In genomic region chr12:83764044-83764365, GRCm38 (mm10) we compare ENCODE assay signal across 9 mouse cellular contexts. TPM values are rescaled to one million over a fixed set of nuclear protein-coding genes. Genes with fewer than 3 reads are reported as not detected.
A peak's percentile ranks its signal among the peaks of the same experiment; 100 is the strongest.
DNase-seq lines count a peak whose midpoint lies in the region; ATAC-seq and TF ChIP-seq lines count a peak whose summit lies in the region.
"Had no signal": no experiment of that assay in that cellular context is flagged by ENCODE, and none has a peak within 500 bp of the region (broad histone marks: within the 10 kb centered on the region; RNA-seq: fewer than 3 reads in every experiment).

No protein-coding gene starts in this region.

- no peak for TF ChIP-seq CTCF in hindbrain, postnatal 0 days (IDR thresholded peaks at IDR 0.05; ENCODE audit: low read depth)

- H3K4me1 ChIP-seq in heart, embryonic 13.5 days: peaks cover 26% of the 10 kb centered on the region
- H3K4me1 ChIP-seq in hindbrain, postnatal 0 days (ENCODE audit: insufficient read depth, low read length): 0 out of 2 replicates have a peak, but pooled peaks cover 9% of the 10 kb centered on the region
- peaks cover 41% of the 10 kb centered on the region for H3K4me1 ChIP-seq in midbrain, embryonic 10.5 days

- intact Hi-C loops in heart, postnatal 10 days (cut with DNase I): no loop called here

- H3K9me3 ChIP-seq in heart, embryonic 13.5 days: no peaks in the 10 kb centered on the region
- no peaks in the 10 kb centered on the region for H3K9me3 ChIP-seq in hindbrain, postnatal 0 days (ENCODE audit: low read length)
- no peaks in the 10 kb centered on the region for H3K9me3 ChIP-seq in midbrain, embryonic 10.5 days (replicated peaks)
- H3K9me3 ChIP-seq: G1E had no signal

- H3K27me3 ChIP-seq in heart, embryonic 13.5 days (replicated peaks): peaks cover 41% of the 10 kb centered on the region
- H3K27me3 ChIP-seq in hindbrain, postnatal 0 days (ENCODE audit: insufficient read depth, low read length): no peaks in the 10 kb centered on the region
- peaks cover 47% of the 10 kb centered on the region for H3K27me3 ChIP-seq in midbrain, embryonic 10.5 days (ENCODE audit: low read depth, poor library complexity, severe bottlenecking)

- peak overlapping the region; percentile 78 for H3K9ac ChIP-seq in heart, embryonic 13.5 days
- H3K9ac ChIP-seq in hindbrain, postnatal 0 days (replicated peaks; ENCODE audit: low read length): peak overlapping the region; percentile 40

- DNase-seq in heart, postnatal 10 days: no peak
- peak; percentile 52 for DNase-seq in embryo, embryonic 10 days (ENCODE audit: low spot score)
- no peak for DNase-seq in hindbrain, postnatal 0 days (ENCODE audit: low spot score)
- peak; percentile 37 for DNase-seq in midbrain, embryonic 10.5 days (ENCODE audit: low spot score)
- no peak for DNase-seq in right cerebral cortex, adult 2 months (ENCODE audit: low spot score in 2 of 2)
- DNase-seq in gastrocnemius, adult 8-10 months (ENCODE audit: low spot score in 2 of 2): no peak
- no peak for DNase-seq in layer of hippocampus, postnatal 14 days (ENCODE audit: low spot score in 2 of 2)

- ATAC-seq in heart, embryonic 13.5 days (ENCODE audit: extremely low read depth, insufficient number of reproducible peaks, low FRiP score, low TSS enrichment): no peak
- ATAC-seq in hindbrain, postnatal 0 days: peak; percentile 6; the same call in 1 of the 2 replicates

- WGBS in heart, embryonic 13.5 days: 8% methylated on average over 14 of the region's 14 CpGs
- WGBS in hindbrain, postnatal 0 days: 9% methylated on average over 14 of the region's 14 CpGs
- WGBS in midbrain, embryonic 10.5 days: 11% methylated on average over 14 of the region's 14 CpGs

- peak overlapping the region; percentile 53 for H3K4me3 ChIP-seq in heart, embryonic 13.5 days
- peak overlapping the region; percentile 24 for H3K4me3 ChIP-seq in hindbrain, postnatal 0 days (ENCODE audit: low read length)
- peak overlapping the region; percentile 45 for H3K4me3 ChIP-seq in midbrain, embryonic 10.5 days

- H3K4me2 ChIP-seq in heart, embryonic 13.5 days: peak overlapping the region; percentile 90
- peak overlapping the region; percentile 59 for H3K4me2 ChIP-seq in hindbrain, postnatal 0 days (ENCODE audit: low read depth, low read length)

- H3K36me3 ChIP-seq in heart, embryonic 13.5 days: no peaks in the 10 kb centered on the region
- no peaks in the 10 kb centered on the region for H3K36me3 ChIP-seq in hindbrain, postnatal 0 days (ENCODE audit: insufficient read depth, low read length)
- H3K36me3 ChIP-seq in midbrain, embryonic 10.5 days: no peaks in the 10 kb centered on the region
- H3K36me3 ChIP-seq: G1E had no signal

- no peak overlapping the region for H3K27ac ChIP-seq in heart, embryonic 13.5 days (replicated peaks)
- no peak overlapping the region for H3K27ac ChIP-seq in hindbrain, postnatal 0 days
- peak overlapping the region; percentile 28; the same call in 1 of the 2 replicates for H3K27ac ChIP-seq in midbrain, embryonic 10.5 days (replicated peaks)

RNA-seq across cellular contexts. Expression of gene Papln, which starts 0.6 kb away (rescaled TPM):
- polyA plus RNA-seq in heart, embryonic 13.5 days (2015; fragmentation: Nextera tagmentation; extraction: Ambion mirVana): 0.17 and 0.33 TPM in 2 replicates
- total RNA-seq in heart, postnatal 10 days (2021): 10 to 100 TPM; 28.6 to 28.8 TPM
- total RNA-seq in hindbrain, postnatal 0 days (2014; rRNA removed): 3.0 and 4.9 TPM in 2 replicates
- 0.39 and 0.44 TPM in 2 replicates for polyA plus RNA-seq in hindbrain, postnatal 0 days (2015; fragmentation: Nextera tagmentation; extraction: Ambion mirVana)
- 0.09 and 0.10 TPM in 2 replicates for polyA plus RNA-seq in midbrain, embryonic 10.5 days (2016; fragmentation: Nextera tagmentation; extraction: Ambion mirVana)
- total RNA-seq in gastrocnemius, adult 8-10 months (2022): under 1 TPM; 0.24 to 0.99 (median 0.73) TPM
- 1 to 10 TPM; 1.4 to 3.7 TPM for total RNA-seq in layer of hippocampus, postnatal 14 days (2021)

Comparison
In these comparisons a context has a peak if more than half of its experiments do, and no peak if none do; other contexts are left out.
1. DNase-seq: peak in embryo, embryonic 10 days (single experiment) and midbrain, embryonic 10.5 days (single experiment); none in heart, postnatal 10 days (0 of 2), hindbrain, postnatal 0 days (single experiment), right cerebral cortex, adult 2 months (0 of 2), gastrocnemius, adult 8-10 months (0 of 2) and layer of hippocampus, postnatal 14 days (0 of 2).
2. Peak in every context shown above with its lines, with median percentiles within 50 percentile points of each other: H3K4me3 ChIP-seq.